In the genomic region with DNA sequence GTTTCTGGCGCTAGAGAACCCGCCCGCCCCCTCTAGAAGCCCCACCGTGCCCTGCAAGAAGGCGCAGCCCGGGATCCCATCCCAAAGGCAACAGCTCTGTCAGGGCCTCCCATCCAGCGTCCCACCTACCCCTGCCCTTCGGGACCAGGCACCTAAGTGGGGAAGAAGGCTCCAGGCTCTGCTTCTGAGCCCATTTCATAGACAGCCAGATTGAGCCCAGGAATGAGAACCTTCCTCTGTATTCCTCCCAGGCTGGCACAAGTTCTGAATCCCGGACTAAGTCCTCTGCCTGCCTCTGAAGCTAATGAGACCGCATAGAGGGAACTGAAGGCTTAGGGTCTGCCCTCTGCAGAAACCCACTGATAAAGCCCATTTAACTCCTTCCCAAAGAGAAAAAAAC, we compare ENCODE assay signal across 10 mouse cellular contexts. TPM values are rescaled to one million over a fixed set of nuclear protein-coding genes. Genes with fewer than 3 reads are reported as not detected.
DNase-seq lines count a peak whose midpoint lies in the region; ATAC-seq and TF ChIP-seq lines count a peak whose summit lies in the region.
"Not testable (repeated sequence)": the region's sequence is repeated elsewhere in the genome, so short reads cannot be mapped to it uniquely, and the experiment has no call there.
"Had no signal": no experiment of that assay in that cellular context is flagged by ENCODE, and none has a peak within 500 bp of the region (broad histone marks: within the 10 kb centered on the region; RNA-seq: fewer than 3 reads in every experiment).

A gene (minus strand): TSS at position 101 of the 400 bp plus-strand sequence.

- H3K4me3 ChIP-seq in ES-Bruce4 (ENCODE audit: low read depth, low read length); lung, adult 2 months (replicated peaks; ENCODE audit: extremely low read depth, low read depth, low read length); lung, embryonic 16.5 days (ENCODE audit: low read length); lung, postnatal 0 days (ENCODE audit: low read depth, low read length): not testable (repeated sequence)

- no CpG with 5 or more reads among the region's 10 CpGs for WGBS in lung, adult 2 months
- WGBS in lung, embryonic 16.5 days = no CpG with 5 or more reads among the region's 10 CpGs
- WGBS in lung, postnatal 0 days = no CpG with 5 or more reads among the region's 10 CpGs

- TF ChIP-seq POLR2A in ES-Bruce4 (IDR thresholded peaks at IDR 0.05; ENCODE audit: insufficient read depth, low read length); lung, adult 2 months (IDR thresholded peaks at IDR 0.05; ENCODE audit: borderline replicate concordance, extremely low read depth, low read depth, low read length): not testable (repeated sequence)

- 0 out of 2 replicates have a peak, but pooled peaks have one; percentile 43 for ATAC-seq in lung, embryonic 16.5 days (ENCODE audit: low read depth)
- not testable (repeated sequence) for ATAC-seq in lung, postnatal 0 days

- not testable (repeated sequence) for H3K4me2 ChIP-seq in lung, embryonic 16.5 days (ENCODE audit: low read depth, low read length); lung, postnatal 0 days (replicated peaks; ENCODE audit: low read depth, low read length)

- H3K9ac ChIP-seq in ES-Bruce4 (ENCODE audit: low read depth, poor library complexity, severe bottlenecking); lung, embryonic 16.5 days (ENCODE audit: low read length); lung, postnatal 0 days (replicated peaks; ENCODE audit: low read depth): not testable (repeated sequence)

- not testable (repeated sequence) for TF ChIP-seq EP300 in ES-Bruce4 (IDR thresholded peaks at IDR 0.05; ENCODE audit: insufficient read depth, low read depth, low read length); lung, postnatal 0 days (IDR thresholded peaks at IDR 0.05)

- not testable (repeated sequence) for H3K9me3 ChIP-seq in ES-Bruce4 (replicated peaks; ENCODE audit: control insufficient read depth, insufficient read depth, low read length, poor library complexity, severe bottlenecking); lung, embryonic 16.5 days (ENCODE audit: control insufficient read depth, low read length); lung, postnatal 0 days (ENCODE audit: low read length)

- DNase-seq in lung, adult 2 months; lung, postnatal 0 days (ENCODE audit: low spot score): not testable (repeated sequence)

- H3K27ac ChIP-seq in ES-Bruce4 (ENCODE audit: insufficient read depth, low read length); lung, embryonic 16.5 days (ENCODE audit: low read length); lung, postnatal 0 days (ENCODE audit: low read length): not testable (repeated sequence)

- TF ChIP-seq CTCF in ES-Bruce4 (IDR thresholded peaks at IDR 0.05; ENCODE audit: low read depth, low read length); lung, adult 2 months (IDR thresholded peaks at IDR 0.05; ENCODE audit: insufficient read depth, low read length); lung, postnatal 0 days (IDR thresholded peaks at IDR 0.05): not testable (repeated sequence)

- not testable (repeated sequence) for H3K4me1 ChIP-seq in ES-Bruce4 (ENCODE audit: control insufficient read depth, insufficient read depth, low read length); lung, adult 2 months (ENCODE audit: control insufficient read depth, insufficient read depth, low read length); lung, embryonic 16.5 days (replicated peaks; ENCODE audit: control insufficient read depth, insufficient read depth, low read length); lung, postnatal 0 days (ENCODE audit: insufficient read depth, low read depth, low read length)

- not testable (repeated sequence) for H3K27me3 ChIP-seq in ES-Bruce4 (ENCODE audit: control insufficient read depth, insufficient read depth, low read length, poor library complexity, severe bottlenecking); lung, embryonic 16.5 days (ENCODE audit: control insufficient read depth, insufficient read depth, low read depth, low read length); lung, postnatal 0 days (replicated peaks; ENCODE audit: insufficient read depth, low read length)

- not testable (repeated sequence) for H3K36me3 ChIP-seq in ES-Bruce4 (ENCODE audit: control insufficient read depth, insufficient read depth, low read length, poor library complexity, severe bottlenecking); lung, embryonic 16.5 days (ENCODE audit: control insufficient read depth, insufficient read depth, low read length); lung, postnatal 0 days (ENCODE audit: insufficient read depth, low read length)

RNA-seq across cellular contexts. Expression of the gene that starts here (rescaled TPM):
- 13.9 and 17.1 TPM in 2 replicates for polyA plus RNA-seq in ES-Bruce4 (2011; ENCODE audit: insufficient read depth, insufficient read length, low read depth, missing spikeins)
- 7.8 and 11.0 TPM in 2 replicates for polyA plus RNA-seq in lung, adult 2 months (2012; rRNA removed)
- polyA plus RNA-seq in lung, embryonic 16.5 days (2015; fragmentation: Nextera tagmentation; extraction: Ambion mirVana) = 5.3 and 10.5 TPM in 2 replicates
- 5.1 and 13.2 TPM in 2 replicates for polyA plus RNA-seq in lung, postnatal 0 days (2015; fragmentation: Nextera tagmentation; extraction: Ambion mirVana)
- polyA plus RNA-seq: activated CD4-positive, CD25-positive, alpha-beta regulatory T cell, adult 4 months; brain, embryonic 14.5 days; CD4-positive, CD25-positive, alpha-beta regulatory T cell, adult 4 months; cerebellum, adult 2 months; G1E; Patski had no signal
